Mouse (Mus musculus) kidney, postnatal 0 days (tissue): ENCODE data around the gene Gtf2a2. TPM values are rescaled to one million over a fixed set of nuclear protein-coding genes. Genes with fewer than 3 reads are reported as not detected.

Source experiments
- ATAC-seq: fragments of 200-750 bp; cut with Nextera tagmentation; replicated peaks from 2 replicates; pipeline ENCODE4 v1.8.0; 2017; ENCODE audit warnings: low read depth, moderate number of reproducible peaks, moderate TSS enrichment, moderate library complexity; ENCODE audit not compliant: low FRiP score
- DNase-seq: peaks from one replicate; pipeline ENCODE4 v3.0.0-alpha.2; 2016; ENCODE audit warnings: low spot score
- H3K27ac ChIP-seq: fragments of 300-500 bp; sonication (generic); 2 replicates; pipeline ENCODE4 v1.5.1; 2014; ENCODE audit warnings: mild to moderate bottlenecking
- H3K27me3 ChIP-seq: fragments of 300-500 bp; sonication (generic); 2 replicates; pipeline ENCODE4 v1.6.1; 2014; ENCODE audit warnings: low read length, mixed read lengths; ENCODE audit not compliant: insufficient read depth
- H3K36me3 ChIP-seq: fragments of 300-500 bp; sonication (generic); 2 replicates; pipeline ENCODE4 v1.6.1; 2014; ENCODE audit warnings: low read length, mixed read lengths; ENCODE audit not compliant: insufficient read depth
- H3K4me1 ChIP-seq: fragments of 300-500 bp; sonication (generic); replicated peaks from 2 replicates; pipeline ENCODE4 v1.6.1; 2014; ENCODE audit warnings: antibody characterized with exemption, low read length, mixed read lengths; ENCODE audit not compliant: insufficient read depth
- H3K4me2 ChIP-seq: fragments of 300-500 bp; sonication (generic); 2 replicates; pipeline ENCODE4 v1.6.1; 2014; ENCODE audit warnings: mild to moderate bottlenecking, low read length, moderate library complexity, mixed read lengths
- H3K4me3 ChIP-seq: fragments of 300-500 bp; sonication (generic); replicated peaks from 2 replicates; pipeline ENCODE4 v1.5.1; 2014; ENCODE audit warnings: low read depth, low read length
- H3K9ac ChIP-seq: fragments of 300-500 bp; sonication (generic); 2 replicates; pipeline ENCODE4 v1.6.1; 2014; ENCODE audit warnings: low read depth, low read length
- H3K9me3 ChIP-seq: fragments of 300-500 bp; sonication (generic); replicated peaks from 2 replicates; pipeline ENCODE4 v1.6.1; 2016; ENCODE audit warnings: low read length, inconsistent platforms, mixed read lengths
- CTCF ChIP-seq: IDR thresholded peaks from 2 replicates; pipeline ENCODE4 v1.5.1; 2016; ENCODE audit warnings: antibody characterized with exemption, low read depth, mild to moderate bottlenecking, moderate library complexity
- WGBS: fragments of 180-500 bp; shearing (Covaris S2); extraction: QIAGEN DNeasy Blood & Tissue Kit; methylation state at CpG from one replicate; pipeline ENCODE4 v1.1.7; 2014; 5-methylcytosine and 5-hydroxymethylcytosine counted together
- polyA plus RNA-seq: library from polyadenylated mRNA; unstranded; fragments of >200 nt; fragmentation: Nextera tagmentation; extraction: Ambion mirVana; gene quantifications from 2 replicates; pipeline ENCODE4 v1.2.1, GENCODE M21; 2015

Gene Gtf2a2
- polyA plus RNA-seq, 1 experiment from 2014 or later: 210 TPM

DNA sequence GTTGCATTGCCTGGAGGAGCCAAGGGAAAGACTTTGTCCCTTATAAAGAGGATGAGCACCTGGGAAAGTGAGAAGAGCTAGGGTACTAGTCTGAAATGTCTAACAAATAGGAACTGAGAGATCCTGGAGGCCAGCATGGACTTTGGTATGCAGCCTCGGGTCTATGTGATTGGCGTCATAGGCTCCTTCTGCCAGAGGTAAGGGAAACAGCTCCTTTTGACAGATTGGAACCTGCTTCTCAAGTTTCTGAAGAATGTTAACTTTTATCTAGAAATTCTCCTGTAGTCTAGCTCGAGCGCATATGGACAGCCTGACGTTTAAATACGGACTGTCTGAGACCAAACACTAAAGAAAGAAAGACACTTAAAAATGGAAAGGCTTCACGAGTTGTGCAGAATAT is 25.6 kb downstream of the Gtf2a2 start, which contains the start of gene Gcnt3:
Gcnt3 (minus strand) TSS at position 101 of the 400 bp plus-strand sequence.
- Histone ChIP-seq H3K9me3 (no peaks in the 10 kb centered on the region), H3K27ac (no peak within 1 kb of the TSS), H3K4me1 (0 out of 2 replicates have a peak, but pooled peaks cover 4% of the 10 kb centered on the region), H3K36me3 (no peaks in the 10 kb centered on the region), H3K9ac (no peak within 1 kb of the TSS), H3K4me2 (no peak within 1 kb of the TSS), H3K4me3 (no peak within 1 kb of the TSS), H3K27me3 (no peaks in the 10 kb centered on the region)
- no peak for TF ChIP-seq CTCF
- ATAC-seq (no peak), DNase-seq (no peak)
- 76% methylated on average over 7 of the region's 7 CpGs for WGBS

DNA sequence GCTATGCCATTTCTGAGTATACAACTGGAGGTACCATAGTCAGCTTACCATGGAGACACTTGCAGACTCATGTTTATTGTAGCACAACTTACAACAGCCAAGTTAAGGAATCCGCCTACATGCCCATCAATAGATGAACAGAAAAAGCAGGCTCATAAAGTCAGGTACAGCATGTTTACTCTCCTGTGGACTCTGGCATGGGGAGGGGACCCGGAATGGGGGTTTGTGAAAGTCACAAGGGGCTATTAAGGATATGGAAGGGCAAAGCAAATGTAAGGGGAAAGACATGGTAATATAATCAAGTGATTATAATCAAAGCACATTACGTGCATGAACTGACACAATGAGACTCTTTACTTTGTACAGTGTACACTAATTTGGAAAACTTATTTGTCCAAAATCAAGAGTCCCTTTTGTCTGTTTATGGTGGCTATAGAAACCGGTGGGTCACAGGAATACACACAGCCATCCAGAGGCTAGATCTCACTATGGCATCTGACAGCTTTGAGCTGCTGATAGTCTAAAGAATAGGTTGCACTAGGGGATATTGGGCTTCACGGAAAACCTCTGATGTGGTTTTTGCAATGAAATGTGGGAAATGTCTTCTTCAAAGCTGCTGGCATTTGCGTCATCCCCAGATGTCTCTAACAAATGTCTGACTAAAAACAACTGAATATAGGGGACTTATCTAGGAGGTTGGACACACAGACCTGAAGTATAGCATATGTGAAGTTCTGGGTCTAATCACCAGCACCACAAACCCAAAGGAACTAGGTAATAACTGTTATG is 27.4 kb downstream of the Gtf2a2 start:
- Histone ChIP-seq H3K4me3 (no peak overlapping the region), H3K9me3 (no peaks in the 10 kb centered on the region), H3K4me2 (no peak overlapping the region), H3K36me3 (no peaks in the 10 kb centered on the region), H3K27ac (no peak overlapping the region), H3K9ac (no peak overlapping the region), H3K4me1 (no peaks in the 10 kb centered on the region), H3K27me3 (no peaks in the 10 kb centered on the region)
- no peak for TF ChIP-seq CTCF
- WGBS: 78% methylated on average over 6 of the region's 6 CpGs
- no peak for ATAC-seq
- DNase-seq: no peak

DNA sequence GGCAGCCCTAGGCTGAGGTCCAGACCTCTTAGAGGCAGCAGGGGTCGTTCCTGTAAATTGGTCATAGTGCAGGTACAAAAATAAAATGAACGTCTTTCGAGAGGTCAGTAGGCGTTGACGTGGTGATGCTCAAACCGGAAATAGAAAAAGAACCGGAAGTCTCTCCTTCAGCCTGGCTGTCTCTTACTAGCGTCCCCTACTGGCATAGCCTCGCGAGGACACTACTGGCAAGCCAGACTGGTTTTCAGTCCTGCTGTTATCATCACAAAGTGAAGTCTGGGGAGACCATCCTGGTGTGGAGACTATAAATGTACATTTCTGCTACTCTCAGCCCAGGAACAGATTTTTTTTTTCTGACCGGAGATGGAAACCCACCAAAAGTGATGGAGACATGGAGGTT is 28.2 kb downstream of the Gtf2a2 start:
- TF ChIP-seq CTCF: no peak
- no peaks in the 10 kb centered on the region for H3K36me3 ChIP-seq
- WGBS: 85% methylated on average over 11 of the region's 11 CpGs
- H3K4me1 ChIP-seq: no peaks in the 10 kb centered on the region
- ATAC-seq (no peak), DNase-seq (no peak)
- no peak overlapping the region for H3K27ac ChIP-seq
- H3K4me3 ChIP-seq: no peak overlapping the region
- H3K27me3 ChIP-seq: no peaks in the 10 kb centered on the region
- H3K9me3 ChIP-seq: no peaks in the 10 kb centered on the region
- no peak overlapping the region for H3K9ac ChIP-seq
- H3K4me2 ChIP-seq: no peak overlapping the region

DNA sequence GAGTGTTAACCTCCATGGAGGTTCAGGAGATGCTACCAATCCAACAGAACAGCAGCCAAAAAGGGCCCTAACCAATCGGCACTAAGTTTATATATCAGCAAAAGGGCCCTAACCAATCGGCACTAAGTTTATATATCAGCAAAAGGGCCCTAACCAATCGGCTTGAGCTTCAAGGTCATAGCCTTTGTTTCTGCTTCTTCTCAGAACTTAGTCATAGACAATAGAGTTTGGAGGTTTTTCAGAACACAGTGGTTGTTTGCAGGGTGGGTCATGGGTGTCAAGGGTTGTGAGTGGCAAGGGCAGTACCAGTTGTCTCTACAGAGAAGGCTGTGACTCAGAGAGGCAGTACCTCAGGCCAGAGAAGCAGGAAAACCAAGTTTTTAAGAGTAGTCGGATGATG is 29.8 kb downstream of the Gtf2a2 start:
- WGBS: 91% methylated on average over 4 of the region's 4 CpGs
- H3K36me3 ChIP-seq: no peaks in the 10 kb centered on the region

DNA sequence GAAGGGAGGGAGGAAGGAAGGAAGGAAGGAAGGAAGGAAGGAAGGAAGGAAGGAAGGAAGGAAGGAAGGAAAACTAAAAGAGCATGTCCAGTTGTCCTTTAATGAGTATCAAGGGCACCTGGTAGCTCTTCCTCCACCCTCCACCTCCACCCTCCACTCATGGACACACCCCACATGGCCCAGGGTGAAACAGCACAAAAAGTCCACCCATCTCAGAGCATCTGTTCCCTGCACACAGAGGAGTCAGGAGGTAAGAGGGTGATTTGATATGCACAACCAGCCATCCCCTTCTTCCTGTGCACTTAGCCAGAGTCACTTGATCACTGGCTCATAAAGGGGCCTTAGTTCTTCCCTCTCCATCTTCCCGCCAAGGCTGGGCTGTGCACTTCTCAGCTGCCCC is 30.6 kb downstream of the Gtf2a2 start:
- Histone ChIP-seq H3K9me3 (no peaks in the 10 kb centered on the region), H3K4me3 (no peak overlapping the region), H3K36me3 (no peaks in the 10 kb centered on the region), H3K27ac (no peak overlapping the region), H3K9ac (no peak overlapping the region), H3K27me3 (no peaks in the 10 kb centered on the region), H3K4me2 (no peak overlapping the region), H3K4me1 (no peaks in the 10 kb centered on the region)
- no peak for ATAC-seq
- WGBS: 31% methylated on average over 1 of the region's 1 CpGs
- TF ChIP-seq CTCF: no peak
- no peak for DNase-seq

More for the DNA sequence above, 29.8 kb downstream of the Gtf2a2 start:
- H3K27ac ChIP-seq: no peak overlapping the region
- H3K4me3 ChIP-seq: no peak overlapping the region
- no peak for TF ChIP-seq CTCF
- no peak for ATAC-seq
- no peaks in the 10 kb centered on the region for H3K27me3 ChIP-seq
- no peak for DNase-seq
- no peaks in the 10 kb centered on the region for H3K9me3 ChIP-seq
- H3K4me1 ChIP-seq: no peaks in the 10 kb centered on the region
- H3K4me2 ChIP-seq: no peak overlapping the region
- H3K9ac ChIP-seq: no peak overlapping the region

DNA sequence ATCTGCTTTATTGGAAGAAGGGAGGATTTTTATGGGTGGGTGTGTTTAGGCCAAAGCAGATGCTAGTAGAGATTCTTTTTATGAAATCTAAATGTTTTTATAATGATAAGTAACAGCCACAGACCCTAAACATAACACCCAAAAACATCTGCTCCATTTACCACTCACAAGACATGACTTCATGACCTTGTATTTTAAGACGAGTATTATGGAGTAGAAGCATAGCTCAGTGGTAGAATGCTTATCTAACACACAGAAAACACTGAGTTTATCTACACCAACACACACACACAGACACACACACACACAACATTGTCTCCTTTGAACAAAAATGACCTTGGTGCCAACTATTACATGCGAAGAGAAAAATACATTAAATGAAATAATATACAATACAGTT is 32.5 kb downstream of the Gtf2a2 start:
- no peak overlapping the region for H3K9ac ChIP-seq
- H3K9me3 ChIP-seq: no peaks in the 10 kb centered on the region
- DNase-seq (no peak), ATAC-seq (no peak)
- no peaks in the 10 kb centered on the region for H3K36me3 ChIP-seq
- no peaks in the 10 kb centered on the region for H3K27me3 ChIP-seq
- H3K4me3 ChIP-seq: no peak overlapping the region
- H3K4me2 ChIP-seq: no peak overlapping the region
- 58% methylated on average over 2 of the region's 2 CpGs for WGBS
- TF ChIP-seq CTCF: no peak
- no peaks in the 10 kb centered on the region for H3K4me1 ChIP-seq
- no peak overlapping the region for H3K27ac ChIP-seq
